Mouse (Mus musculus) left cerebral cortex, adult 8-10 months (tissue): ENCODE measurements around the gene Tango2. TPM values are rescaled to one million over a fixed set of nuclear protein-coding genes. Genes with fewer than 3 reads are reported as not detected.

Experiments used
- DNase-seq, 2 experiments: peaks; one replicate each; pipeline ENCODE4 v3.0.0; 2022; ENCODE audit warnings: low spot score in 2 of 2
- microRNA-seq, 2 experiments: library from miRNA; unstranded; fragments of <30 nt; microRNA quantifications; one replicate each; pipeline ENCODE4 v1.2.0; 2022
- total RNA-seq, 4 experiments: library from RNA; stranded (reverse); gene quantifications; 2 replicates each; pipeline ENCODE4 v1.2.4; 2022

The Tango2 gene
- total RNA-seq, 4 experiments from 2014 or later = 135 to 145 (median 142) TPM

DNA sequence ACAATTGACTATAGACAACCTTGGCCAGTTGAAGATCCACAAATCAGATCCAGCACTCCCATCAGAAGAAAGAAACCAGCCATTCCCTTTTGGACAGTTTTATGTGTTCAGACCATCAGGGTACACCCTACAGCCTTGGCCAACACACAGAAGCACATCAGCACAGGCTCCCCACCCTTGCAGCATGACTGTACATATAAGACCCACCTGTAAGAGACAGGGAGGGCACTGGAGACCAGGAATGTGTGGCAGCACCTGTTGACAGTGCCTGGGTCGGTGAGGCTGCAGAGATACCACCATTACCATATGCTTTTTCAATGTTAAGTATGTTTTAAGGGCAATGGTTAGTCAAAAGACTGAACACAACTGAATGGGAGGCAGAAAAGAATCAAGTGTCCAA lies 94.0 kb downstream of the Tango2 start:
- DNase-seq = no peak

DNA sequence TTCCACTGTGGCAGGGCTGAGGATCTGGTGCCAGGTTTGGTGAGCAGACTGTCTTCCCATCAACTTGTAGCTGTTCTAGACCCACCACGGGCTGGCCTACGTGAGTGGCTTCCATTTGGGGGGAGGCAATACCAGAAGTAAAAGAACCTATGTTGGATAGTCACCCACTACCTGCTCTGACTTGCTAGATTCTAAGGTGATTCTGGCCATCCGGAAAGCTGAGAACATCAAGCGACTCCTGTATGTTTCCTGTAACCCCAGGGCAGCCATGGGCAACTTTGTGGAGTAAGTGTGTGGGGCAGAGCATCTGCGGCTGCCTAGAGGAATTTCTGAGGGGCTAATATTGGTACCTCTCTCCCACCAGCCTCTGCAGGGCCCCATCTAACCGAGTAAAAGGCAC lies 95.2 kb downstream of the Tango2 start:
- DNase-seq = no peak

DNA sequence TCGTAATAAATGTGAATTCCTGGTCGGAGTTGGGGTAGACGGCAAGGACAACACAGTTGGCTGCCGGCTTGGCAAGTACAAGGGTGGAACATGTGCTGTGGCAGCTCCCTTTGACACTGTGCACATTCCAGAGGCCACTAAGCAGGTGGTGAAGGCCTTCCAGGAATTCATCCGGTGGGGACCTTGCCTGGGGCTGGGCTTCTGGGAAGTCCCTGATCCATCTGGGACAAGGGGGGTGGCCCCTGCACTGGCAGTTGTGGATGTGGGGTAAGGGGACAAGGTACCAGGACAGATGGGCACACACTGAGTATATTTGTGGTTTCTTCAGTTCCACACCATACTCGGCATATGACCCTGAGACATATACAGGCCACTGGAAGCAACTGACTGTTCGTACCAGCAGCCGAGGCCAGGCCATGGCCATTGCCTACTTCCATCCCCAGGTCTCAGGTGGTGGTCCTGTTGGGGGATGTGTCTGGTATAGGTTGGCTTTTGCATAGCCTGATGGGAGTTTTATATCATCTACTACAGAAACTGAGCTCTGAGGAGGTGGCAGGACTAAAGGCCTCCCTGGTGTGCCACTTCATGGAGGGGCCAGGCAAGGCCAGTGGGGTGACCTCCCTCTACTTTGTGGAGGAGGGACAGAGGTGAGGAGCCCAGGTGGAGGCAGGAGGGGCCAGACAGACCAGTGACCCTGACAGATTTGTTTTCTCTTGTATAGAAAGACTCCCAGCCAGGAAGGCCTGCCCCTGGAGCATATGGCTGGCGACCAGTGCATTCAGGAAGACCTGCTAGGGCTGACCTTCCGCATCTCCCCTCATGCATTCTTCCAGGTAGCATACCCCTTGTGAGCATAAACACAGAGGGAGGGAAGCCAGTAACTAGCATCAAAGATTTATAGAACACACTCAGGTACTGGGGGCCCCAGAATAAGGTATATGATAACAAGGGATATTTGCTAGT lies 96.8 kb downstream of the Tango2 start:
- no peak for DNase-seq

Small RNAs within 50 kb of the gene (microRNA-seq; reads per million reads assigned to microRNA genes)
- 0 reads per million in 2 experiments for gene Gm24572
- 0 reads per million in 2 experiments for gene Gm26219
- gene Mir1306 = 162 to 260 reads per million in 2 experiments
- gene Mir185 = 2,157 to 2,218 reads per million in 2 experiments

Other genes with a start within 250 kb of the Tango2 start
- 100 to 1,000 TPM; 100 to 120 (median 105) TPM for gene Rtn4r, start 220.5 kb downstream of the Tango2 start, total RNA-seq
- gene Ccdc188, start 130.2 kb downstream of the Tango2 start, total RNA-seq = not detected
- 100 to 1,000 TPM; 106 to 125 (median 117) TPM for gene Zdhhc8, start 113.0 kb downstream of the Tango2 start, total RNA-seq
- gene Trmt2a, start 99.4 kb downstream of the Tango2 start, total RNA-seq = 10 to 100 TPM; 45.5 to 57.0 (median 48.8) TPM
- 10 to 100 TPM; 83.1 to 99.0 (median 90.9) TPM for gene Ranbp1, start 99.4 kb downstream of the Tango2 start, total RNA-seq
- gene Gm49776, start 89.8 kb downstream of the Tango2 start, total RNA-seq = not detected
- 10 to 100 TPM; 35.5 to 42.7 (median 39.4) TPM for gene Dgcr8, start 58.9 kb downstream of the Tango2 start, total RNA-seq
- 10 to 100 TPM; 34.2 to 42.1 (median 38.2) TPM for gene Arvcf, start 79 bp upstream of the Tango2 start, total RNA-seq
- gene Txnrd2, start 78.3 kb upstream of the Tango2 start, total RNA-seq = 10 to 100 TPM; 16.5 to 22.7 (median 19.1) TPM
- 10 to 100 TPM; 92.9 to 97.2 (median 94.3) TPM for gene Comt, start 78.7 kb upstream of the Tango2 start, total RNA-seq
- gene Gnb1l, start 150.6 kb upstream of the Tango2 start, total RNA-seq = 1 to 10 TPM; 4.9 to 5.7 (median 5.3) TPM
- 1 to 10 TPM; 6.4 to 7.8 (median 7.6) TPM for gene Rtl10, start 150.8 kb upstream of the Tango2 start, total RNA-seq
- 1 to 10 TPM; 1.0 to 2.1 (median 1.6) TPM for gene Tbx1, start 242.6 kb upstream of the Tango2 start, total RNA-seq